Mouse (Mus musculus) neural tube, embryonic 14.5 days (tissue): Measurements from ENCODE around the gene Zmiz1. TPM values are rescaled to one million over a fixed set of nuclear protein-coding genes. Genes with fewer than 3 reads are reported as not detected.

ENCODE experiments used
- ATAC-seq: fragments of 200-750 bp; cut with Nextera tagmentation; 2 replicates; pipeline ENCODE4 v1.8.0; 2017; ENCODE audit warnings: low read depth, mild to moderate bottlenecking, moderate TSS enrichment, moderate library complexity
- H3K27ac ChIP-seq: fragments of 300-500 bp; sonication (generic); 2 replicates; pipeline ENCODE4 v1.5.1; 2014; ENCODE audit warnings: low read depth, mild to moderate bottlenecking, control low read depth, low read length, moderate library complexity, mixed read lengths
- H3K27me3 ChIP-seq: fragments of 300-500 bp; sonication (generic); 2 replicates; pipeline ENCODE4 v1.6.1; 2014; ENCODE audit warnings: low read length; ENCODE audit not compliant: control insufficient read depth, insufficient read depth
- H3K36me3 ChIP-seq: fragments of 300-500 bp; sonication (generic); 2 replicates; pipeline ENCODE4 v1.6.1; 2014; ENCODE audit warnings: low read length, mixed read lengths; ENCODE audit not compliant: control insufficient read depth, insufficient read depth
- H3K4me1 ChIP-seq: fragments of 300-500 bp; sonication (generic); 2 replicates; pipeline ENCODE4 v1.6.1; 2014; ENCODE audit warnings: low read length; ENCODE audit not compliant: control insufficient read depth, insufficient read depth
- H3K4me2 ChIP-seq: fragments of 300-500 bp; sonication (generic); 2 replicates; pipeline ENCODE4 v1.6.1; 2014; ENCODE audit warnings: mild to moderate bottlenecking, low read depth, low read length, control low read depth
- H3K4me3 ChIP-seq: fragments of 300-500 bp; sonication (generic); 2 replicates; pipeline ENCODE4 v1.5.1; 2014; ENCODE audit warnings: low read depth, low read length, control low read depth, mixed read lengths
- H3K9ac ChIP-seq: fragments of 300-500 bp; sonication (generic); replicated peaks from 2 replicates; pipeline ENCODE4 v1.6.1; 2014; ENCODE audit warnings: low read depth, mild to moderate bottlenecking, control low read depth, low read length, mixed read lengths
- H3K9me3 ChIP-seq: fragments of 300-500 bp; sonication (generic); 2 replicates; pipeline ENCODE4 v1.6.1; 2016; ENCODE audit warnings: low read length; ENCODE audit not compliant: control insufficient read depth
- WGBS: fragments of 180-500 bp; shearing (Covaris S2); extraction: QIAGEN DNeasy Blood & Tissue Kit; methylation state at CpG from one replicate; pipeline ENCODE4 v1.1.7; 2014; 5-methylcytosine and 5-hydroxymethylcytosine counted together
- polyA plus RNA-seq: library from polyadenylated mRNA; unstranded; fragments of >200 nt; fragmentation: Nextera tagmentation; extraction: Ambion mirVana; gene quantifications from 2 replicates; pipeline ENCODE4 v1.2.1, GENCODE M21; 2014

Zmiz1 gene
- polyA plus RNA-seq, 1 experiment from 2014 or later: 75.0 TPM

GRCm38 (mm10) chr14:25607968-25608491 lies 149.0 kb downstream of the Zmiz1 start:
- no peaks in the 10 kb centered on the region for H3K27me3 ChIP-seq
- peaks cover 64% of the 10 kb centered on the region for H3K4me1 ChIP-seq
- H3K9me3 ChIP-seq: no peaks in the 10 kb centered on the region
- peak; percentile 74 for ATAC-seq
- H3K4me3 ChIP-seq: peak overlapping the region; percentile 73
- H3K36me3 ChIP-seq: no peaks in the 10 kb centered on the region
- WGBS: under 1% methylated on average over 38 of the region's 53 CpGs
- H3K27ac ChIP-seq: peak overlapping the region; percentile 99
- H3K4me2 ChIP-seq: peak overlapping the region; percentile 99
- H3K9ac ChIP-seq: peak overlapping the region; percentile 99

GRCm38 (mm10) chr14:25608618-25609017 lies 149.6 kb downstream of the Zmiz1 start:
- 6% methylated on average over 4 of the region's 4 CpGs for WGBS
- Histone ChIP-seq H3K36me3 (no peaks in the 10 kb centered on the region), H3K9me3 (no peaks in the 10 kb centered on the region), H3K27ac (peak overlapping the region; percentile 99), H3K9ac (peak overlapping the region; percentile 99), H3K4me2 (peak overlapping the region; percentile 99), H3K27me3 (no peaks in the 10 kb centered on the region), H3K4me3 (peak overlapping the region; percentile 73), H3K4me1 (peaks cover 64% of the 10 kb centered on the region)
- no peak for ATAC-seq

- no peaks in the 10 kb centered on the region for H3K27me3 ChIP-seq
- H3K9me3 ChIP-seq: no peaks in the 10 kb centered on the region
- peak overlapping the region; percentile 50; the same call in 1 of the 2 replicates for H3K9ac ChIP-seq
- WGBS: 69% methylated on average over 7 of the region's 7 CpGs
- peak overlapping the region; percentile 73 for H3K4me3 ChIP-seq
- H3K4me2 ChIP-seq: peak overlapping the region; percentile 99
- ATAC-seq: no peak
- peaks cover 70% of the 10 kb centered on the region for H3K4me1 ChIP-seq
- no peaks in the 10 kb centered on the region for H3K36me3 ChIP-seq
- peak overlapping the region; percentile 52; the same call in 1 of the 2 replicates for H3K27ac ChIP-seq
Observed at GRCm38 (mm10) chr14:25609355-25609754, 150.4 kb downstream of the Zmiz1 start.

- Histone ChIP-seq H3K27me3 (no peaks in the 10 kb centered on the region), H3K36me3 (no peaks in the 10 kb centered on the region), H3K4me1 (peaks cover 71% of the 10 kb centered on the region), H3K4me2 (peak overlapping the region; percentile 99), H3K27ac (peak overlapping the region; percentile 62), H3K9ac (peak overlapping the region; percentile 50), H3K4me3 (peak overlapping the region; percentile 73), H3K9me3 (no peaks in the 10 kb centered on the region)
- 29% methylated on average over 14 of the region's 14 CpGs for WGBS
- no peak for ATAC-seq
Observed at GRCm38 (mm10) chr14:25610396-25611158, 151.6 kb downstream of the Zmiz1 start.

- H3K9ac ChIP-seq: peak overlapping the region; percentile 50
- H3K36me3 ChIP-seq: no peaks in the 10 kb centered on the region
- ATAC-seq: no peak
- peak overlapping the region; percentile 62 for H3K27ac ChIP-seq
- 19% methylated on average over 9 of the region's 9 CpGs for WGBS
- peak overlapping the region; percentile 99 for H3K4me2 ChIP-seq
- no peaks in the 10 kb centered on the region for H3K9me3 ChIP-seq
- no peaks in the 10 kb centered on the region for H3K27me3 ChIP-seq
- H3K4me1 ChIP-seq: peaks cover 65% of the 10 kb centered on the region
- peak overlapping the region; percentile 73; the same call in 1 of the 2 replicates for H3K4me3 ChIP-seq
Observed at GRCm38 (mm10) chr14:25611159-25611697, 152.2 kb downstream of the Zmiz1 start.

- Histone ChIP-seq H3K4me3 (no peak overlapping the region), H3K4me2 (peak overlapping the region; percentile 99)
- 67% methylated on average over 10 of the region's 10 CpGs for WGBS
Observed at GRCm38 (mm10) chr14:25611815-25612698, 153.1 kb downstream of the Zmiz1 start.

GRCm38 (mm10) chr14:25613942-25614575 lies 155.1 kb downstream of the Zmiz1 start:
- Histone ChIP-seq H3K36me3 (0 out of 2 replicates have a peak, but pooled peaks cover 5% of the 10 kb centered on the region), H3K4me2 (no peak overlapping the region), H3K27ac (no peak overlapping the region), H3K9me3 (no peaks in the 10 kb centered on the region), H3K9ac (no peak overlapping the region), H3K4me1 (peaks cover 67% of the 10 kb centered on the region), H3K27me3 (no peaks in the 10 kb centered on the region), H3K4me3 (no peak overlapping the region)
- no peak for ATAC-seq
- WGBS: 80% methylated on average over 8 of the region's 8 CpGs

More at GRCm38 (mm10) chr14:25611815-25612698, 153.1 kb downstream of the Zmiz1 start:
- no peak for ATAC-seq
- Histone ChIP-seq H3K27ac (no peak overlapping the region), H3K9me3 (no peaks in the 10 kb centered on the region), H3K4me1 (peaks cover 65% of the 10 kb centered on the region), H3K27me3 (no peaks in the 10 kb centered on the region), H3K36me3 (no peaks in the 10 kb centered on the region), H3K9ac (no peak overlapping the region)

- 76% methylated on average over 5 of the region's 5 CpGs for WGBS
- Histone ChIP-seq H3K27me3 (no peaks in the 10 kb centered on the region), H3K4me1 (peaks cover 69% of the 10 kb centered on the region), H3K9ac (no peak overlapping the region), H3K4me3 (no peak overlapping the region), H3K27ac (no peak overlapping the region), H3K4me2 (no peak overlapping the region), H3K9me3 (no peaks in the 10 kb centered on the region), H3K36me3 (0 out of 2 replicates have a peak, but pooled peaks cover 5% of the 10 kb centered on the region)
- no peak for ATAC-seq
Observed at GRCm38 (mm10) chr14:25614684-25615083, 155.7 kb downstream of the Zmiz1 start.
